Mouse (Mus musculus) erythroblast, embryonic 14.5 days (primary cell): ENCODE measurements around the gene Hils1. TPM values are rescaled to one million over a fixed set of nuclear protein-coding genes. Genes with fewer than 3 reads are reported as not detected.
"Not testable (repeated sequence)": the region's sequence is repeated elsewhere in the genome, so short reads cannot be mapped to it uniquely, and the experiment has no call there.

Experiments
- H3K27me3 ChIP-seq: 2 replicates; pipeline ENCODE4 v1.6.1; 2012; ENCODE audit warnings: inconsistent platforms; ENCODE audit not compliant: control insufficient read depth
- H3K36me3 ChIP-seq: 2 replicates; pipeline ENCODE4 v1.6.1; 2012; ENCODE audit warnings: mild to moderate bottlenecking, inconsistent platforms; ENCODE audit not compliant: control insufficient read depth
- H3K4me1 ChIP-seq: 2 replicates; pipeline ENCODE4 v1.6.1; 2012; ENCODE audit warnings: inconsistent platforms; ENCODE audit not compliant: control insufficient read depth
- H3K4me3 ChIP-seq: replicated peaks from 2 replicates; pipeline ENCODE3; 2012; ENCODE audit warnings: moderate library complexity, mild to moderate bottlenecking, inconsistent platforms
- H3K9me3 ChIP-seq: 2 replicates; pipeline ENCODE4 v1.6.1; 2012; ENCODE audit warnings: low read length, inconsistent platforms, mixed read lengths; ENCODE audit not compliant: control insufficient read depth
- GATA1 ChIP-seq: IDR thresholded peaks from 2 replicates; pipeline ENCODE4 v1.6.1; 2012; ENCODE audit warnings: low read length, inconsistent platforms, mixed read lengths
- TAL1 ChIP-seq: IDR thresholded peaks from 3 replicates; pipeline ENCODE4 v1.6.1; 2012; ENCODE audit warnings: low read length, inconsistent platforms, mixed read lengths
- polyA plus RNA-seq: library from polyadenylated mRNA; stranded (reverse); fragments of >175 nt; gene quantifications from 2 replicates; pipeline ENCODE4 v1.2.3, GENCODE M21; 2012

Gene Hils1
- polyA plus RNA-seq, 1 experiment, result not detected

- TF ChIP-seq TAL1 (no peak), GATA1 (no peak)
- Histone ChIP-seq H3K36me3 (no peaks in the 10 kb centered on the region), H3K27me3 (peaks cover 31% of the 10 kb centered on the region), H3K9me3 (no peaks in the 10 kb centered on the region), H3K4me1 (peaks cover 2% of the 10 kb centered on the region), H3K4me3 (no peak overlapping the region)
Measured at GRCm38 (mm10) chr11:94968187-94968586, 794 bp downstream of the Hils1 start.

DNA sequence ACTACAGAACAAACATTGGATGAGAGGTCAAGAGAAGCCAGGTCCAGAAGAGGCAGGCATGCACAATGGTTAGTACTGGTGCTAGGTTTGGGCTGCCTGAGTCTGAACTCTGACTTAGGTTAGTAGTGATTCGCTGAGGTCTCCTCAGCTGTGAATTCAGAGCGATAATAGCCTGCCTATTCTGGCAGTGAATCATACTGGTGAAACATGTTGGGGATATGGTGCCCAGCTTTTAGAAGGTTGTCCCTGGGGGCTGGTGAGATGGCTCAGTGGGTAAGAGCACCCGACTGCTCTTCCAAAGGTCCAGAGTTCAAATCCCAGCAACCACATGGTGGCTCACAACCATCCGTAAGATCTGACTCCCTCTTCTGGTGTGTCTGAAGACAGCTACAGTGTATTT lies 2.3 kb downstream of the Hils1 start:
- H3K27me3 ChIP-seq, result peaks cover 31% of the 10 kb centered on the region
- not testable (repeated sequence) for H3K4me1 ChIP-seq, H3K9me3 ChIP-seq, H3K36me3 ChIP-seq, H3K4me3 ChIP-seq

DNA sequence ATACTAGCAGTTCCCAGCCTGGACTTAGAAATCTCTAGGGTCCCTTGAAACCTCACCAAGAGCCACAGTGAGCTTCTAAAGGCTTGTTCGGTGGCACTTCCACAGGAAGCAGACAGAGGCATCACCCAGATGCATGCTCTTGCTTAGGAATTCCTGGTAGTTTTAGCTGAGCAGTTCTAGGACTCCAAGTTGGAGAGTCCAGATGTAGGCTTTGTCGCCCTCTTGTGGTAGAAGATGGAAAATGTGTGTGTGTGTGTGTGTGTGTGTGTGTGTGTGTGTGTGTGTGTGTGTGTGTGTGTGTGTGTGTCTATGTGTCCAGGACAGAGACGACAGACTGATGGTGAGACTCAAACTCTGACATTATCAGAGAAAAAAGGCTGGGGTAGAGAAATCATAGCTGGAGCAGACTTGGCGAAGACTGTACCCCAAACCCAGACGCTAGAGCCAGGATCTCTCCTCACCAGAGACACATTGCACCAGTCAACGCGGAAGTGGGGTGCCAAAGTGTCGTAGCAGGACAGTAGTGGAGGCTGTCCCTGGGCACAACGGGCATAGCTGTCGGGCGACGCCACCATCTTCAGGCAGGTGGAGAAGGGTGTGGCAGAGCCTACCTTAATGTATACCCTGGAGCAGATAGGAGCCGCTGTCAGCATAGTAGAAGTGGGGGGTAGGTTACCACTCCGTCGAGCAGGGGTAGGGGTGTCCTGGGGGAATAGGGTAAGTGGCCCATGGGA lies 3.0 kb downstream of the Hils1 start:
- H3K9me3 ChIP-seq, result no peaks in the 10 kb centered on the region
- H3K4me3 ChIP-seq, result no peak overlapping the region
- no peak for TF ChIP-seq GATA1
- TF ChIP-seq TAL1, result no peak
- peaks cover 31% of the 10 kb centered on the region for H3K27me3 ChIP-seq
- peaks cover 2% of the 10 kb centered on the region for H3K4me1 ChIP-seq
- no peaks in the 10 kb centered on the region for H3K36me3 ChIP-seq

DNA sequence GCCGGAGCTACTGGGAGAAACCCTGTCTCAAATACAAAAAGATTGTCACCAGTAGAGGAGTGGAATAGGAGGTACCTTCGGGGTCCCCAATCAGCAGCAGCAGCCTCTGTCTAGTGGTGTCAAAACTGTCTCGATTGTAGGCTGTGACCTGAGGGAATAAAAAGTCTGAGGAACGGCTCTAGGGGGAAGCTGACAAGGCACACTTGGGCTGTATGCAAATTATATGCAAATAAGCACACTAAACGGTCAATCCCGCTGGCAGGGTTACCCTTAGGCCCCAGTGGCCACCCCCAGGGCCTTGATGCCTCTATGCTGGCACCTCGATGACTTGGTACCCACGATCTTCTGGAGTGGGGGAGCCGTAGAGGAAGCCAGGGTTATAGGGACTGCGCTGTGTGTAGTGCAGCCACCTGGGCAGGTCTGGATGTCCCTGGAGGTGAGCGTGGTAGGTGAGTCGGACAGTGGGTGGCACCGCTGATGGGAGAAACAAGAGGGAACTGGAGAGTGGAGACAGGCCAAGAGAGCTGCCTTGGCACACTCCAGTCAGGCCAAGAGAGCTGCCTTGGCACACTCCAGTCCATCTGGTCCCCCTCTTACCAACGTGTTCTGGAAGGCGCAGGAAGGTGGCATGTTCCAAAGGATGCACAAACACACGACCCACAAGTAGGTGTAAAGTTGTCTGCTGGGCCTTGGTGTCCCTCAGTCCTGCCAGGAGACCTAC lies 4.7 kb downstream of the Hils1 start:
- Histone ChIP-seq H3K4me3 (no peak overlapping the region), H3K9me3 (no peaks in the 10 kb centered on the region), H3K4me1 (peaks cover 3% of the 10 kb centered on the region), H3K27me3 (peaks cover 30% of the 10 kb centered on the region), H3K36me3 (no peaks in the 10 kb centered on the region)
- no peak for TF ChIP-seq TAL1
- TF ChIP-seq GATA1, result no peak

DNA sequence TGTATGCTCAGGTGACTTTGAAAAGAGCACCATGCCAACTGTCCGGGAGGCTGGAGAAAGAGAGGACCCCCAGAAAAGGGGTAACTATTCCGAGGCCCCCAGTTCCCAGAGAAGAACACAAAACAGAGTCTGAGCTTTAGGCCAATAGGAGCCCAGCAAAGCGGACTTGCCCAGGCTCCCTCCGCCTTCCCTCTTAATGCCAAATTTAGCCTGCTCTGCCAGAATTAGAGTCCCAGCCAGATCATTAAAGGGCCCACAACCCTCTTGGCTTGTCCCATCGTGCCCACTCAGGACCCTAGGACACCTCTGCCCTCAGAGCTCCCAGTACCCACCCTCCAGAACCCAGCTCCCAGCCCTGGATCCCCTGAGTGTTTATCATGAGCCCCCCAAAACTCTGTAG lies 5.5 kb downstream of the Hils1 start:
- H3K4me3 ChIP-seq, result no peak overlapping the region
- H3K36me3 ChIP-seq, result no peaks in the 10 kb centered on the region
- no peaks in the 10 kb centered on the region for H3K9me3 ChIP-seq
- H3K4me1 ChIP-seq, result peaks cover 3% of the 10 kb centered on the region
- no peak for TF ChIP-seq GATA1
- TF ChIP-seq TAL1, result no peak
- H3K27me3 ChIP-seq, result peaks cover 23% of the 10 kb centered on the region

GRCm38 (mm10) chr11:94973313-94973712 lies 5.9 kb downstream of the Hils1 start:
- peaks cover 23% of the 10 kb centered on the region for H3K27me3 ChIP-seq
- peaks cover 6% of the 10 kb centered on the region for H3K4me1 ChIP-seq
- H3K4me3 ChIP-seq, result no peak overlapping the region
- no peaks in the 10 kb centered on the region for H3K36me3 ChIP-seq
- TF ChIP-seq TAL1, result no peak
- TF ChIP-seq GATA1, result no peak
- H3K9me3 ChIP-seq, result no peaks in the 10 kb centered on the region

DNA sequence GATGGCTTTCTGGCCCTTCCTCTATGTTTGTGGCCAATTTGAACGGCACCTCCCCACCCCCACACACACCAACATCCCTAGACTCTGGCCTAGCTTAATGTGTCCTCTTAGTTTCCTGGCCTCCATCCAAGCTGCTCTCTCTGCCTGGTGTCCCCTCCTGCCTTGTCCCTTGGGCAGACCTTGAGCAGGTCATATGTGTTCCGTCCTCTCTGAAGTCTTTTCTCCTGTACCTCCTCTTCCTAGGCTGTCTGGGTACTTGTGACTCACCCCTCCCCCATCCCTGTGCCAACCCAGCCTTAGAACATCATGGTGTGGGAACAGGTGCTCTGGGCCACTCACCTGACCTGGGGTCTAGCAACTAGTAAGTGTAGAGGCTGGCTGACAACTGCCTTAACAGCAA lies 7.6 kb downstream of the Hils1 start:
- Histone ChIP-seq H3K9me3 (no peaks in the 10 kb centered on the region), H3K4me1 (peaks cover 23% of the 10 kb centered on the region), H3K4me3 (no peak overlapping the region), H3K36me3 (no peaks in the 10 kb centered on the region), H3K27me3 (peaks cover 15% of the 10 kb centered on the region)
- TF ChIP-seq GATA1, result no peak
- TF ChIP-seq TAL1, result no peak

- Histone ChIP-seq H3K4me1 (peaks cover 28% of the 10 kb centered on the region), H3K4me3 (no peak within 1 kb of the TSS), H3K27me3 (peaks cover 10% of the 10 kb centered on the region), H3K9me3 (no peaks in the 10 kb centered on the region), H3K36me3 (no peaks in the 10 kb centered on the region)
- TF ChIP-seq GATA1 (no peak), TAL1 (no peak)
Measured at GRCm38 (mm10) chr11:94976199-94976598, 8.8 kb downstream of the Hils1 start, which contains the start of gene Sgca. TSS of gene Sgca (minus strand) at chr11:94976327.

GRCm38 (mm10) chr11:94978178-94978915 lies 11.0 kb downstream of the Hils1 start:
- H3K9me3 ChIP-seq, result no peaks in the 10 kb centered on the region
- peaks cover 29% of the 10 kb centered on the region for H3K4me1 ChIP-seq
- peak overlapping the region; percentile 49 for H3K4me3 ChIP-seq
- H3K36me3 ChIP-seq, result no peaks in the 10 kb centered on the region
- peaks cover 2% of the 10 kb centered on the region; the same call in 1 of the 2 replicates for H3K27me3 ChIP-seq
- TF ChIP-seq TAL1 (no peak), GATA1 (no peak)
